Mouse (Mus musculus): ENCODE data around the gene Satb2. TPM values are rescaled to one million over a fixed set of nuclear protein-coding genes. Genes with fewer than 3 reads are reported as not detected.
"Not testable (repeated sequence)": the region's sequence is repeated elsewhere in the genome, so short reads cannot be mapped to it uniquely, and the experiment has no call there.

Satb2 gene
- total RNA-seq, 2 experiments from 2014 or later, result 14.1 to 16.9 TPM

DNA sequence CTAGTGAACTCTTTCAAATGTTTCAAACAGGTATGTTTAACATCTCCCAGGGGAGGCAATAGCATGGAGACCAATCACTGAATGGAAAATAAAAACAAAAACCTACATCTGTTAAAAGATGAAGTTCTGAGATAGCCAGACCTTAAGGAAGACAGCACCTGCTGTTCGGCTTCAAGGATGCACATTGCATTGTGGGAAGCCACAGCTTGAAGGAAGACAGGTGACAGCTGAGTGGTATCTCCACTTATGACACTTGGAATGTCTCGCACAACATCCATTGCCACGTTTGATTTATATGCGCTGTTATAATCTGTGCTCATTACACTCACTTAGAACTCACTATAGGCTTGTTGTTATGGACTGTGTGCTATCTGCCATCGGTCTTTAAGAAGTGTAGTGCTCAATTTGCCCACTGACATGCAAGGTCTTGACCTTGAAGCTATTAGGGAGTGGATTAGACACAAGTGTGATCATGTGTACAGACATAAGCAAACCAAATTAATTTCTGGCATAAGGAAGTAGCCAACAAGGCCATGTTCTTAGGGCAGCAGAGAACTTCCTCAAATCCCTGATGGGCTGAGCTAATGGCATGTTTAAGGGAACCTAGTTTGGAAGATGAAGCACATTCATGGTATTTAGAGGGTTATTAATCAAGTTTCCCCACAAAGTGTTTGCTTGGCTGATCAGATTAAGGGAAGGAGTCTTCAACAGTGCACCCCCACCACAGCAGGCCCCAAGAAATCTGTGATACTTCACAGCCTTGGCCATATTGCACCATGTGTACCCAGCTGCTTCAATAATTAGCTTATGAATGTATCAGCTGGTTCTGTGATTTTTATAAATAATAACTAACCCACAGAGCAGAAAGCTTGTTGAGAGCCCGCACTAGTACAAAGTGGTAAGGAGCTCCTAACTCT is 144.2 kb downstream of the Satb2 start:
- DNase-seq (ENCODE audit: low spot score in 2 of 2), result peak in 1 of 2 experiments; percentile 31
- peak overlapping the region; percentile 46 for H3K27ac ChIP-seq
- no peak for TF ChIP-seq CTCF (conservative IDR thresholded peaks at IDR 0.05)
- H3K4me3 ChIP-seq, result no peak overlapping the region

DNA sequence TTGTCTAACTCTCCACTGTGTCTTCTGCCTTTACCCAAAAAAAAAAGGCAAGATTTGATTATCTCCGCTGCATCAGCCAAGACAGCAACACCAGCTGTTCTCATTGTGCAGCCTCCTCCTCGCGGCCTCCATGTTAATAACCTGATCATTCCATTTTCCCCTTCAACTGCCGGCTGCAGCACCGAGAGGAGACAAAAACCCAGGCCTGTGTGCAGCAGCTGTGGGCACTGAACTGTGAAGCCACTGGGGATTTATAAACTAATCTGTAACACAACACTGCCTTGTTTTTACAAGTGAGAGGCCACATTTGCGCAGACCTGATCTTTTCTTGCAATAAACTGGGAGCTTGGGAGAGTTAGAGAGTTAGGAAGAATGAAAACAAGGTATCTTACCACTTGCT is 145.1 kb downstream of the Satb2 start:
- no peak for DNase-seq (ENCODE audit: low spot score in 2 of 2)
- H3K27ac ChIP-seq, result 0 out of 2 replicates have a peak overlapping the region, but pooled peaks have one; percentile 12

DNA sequence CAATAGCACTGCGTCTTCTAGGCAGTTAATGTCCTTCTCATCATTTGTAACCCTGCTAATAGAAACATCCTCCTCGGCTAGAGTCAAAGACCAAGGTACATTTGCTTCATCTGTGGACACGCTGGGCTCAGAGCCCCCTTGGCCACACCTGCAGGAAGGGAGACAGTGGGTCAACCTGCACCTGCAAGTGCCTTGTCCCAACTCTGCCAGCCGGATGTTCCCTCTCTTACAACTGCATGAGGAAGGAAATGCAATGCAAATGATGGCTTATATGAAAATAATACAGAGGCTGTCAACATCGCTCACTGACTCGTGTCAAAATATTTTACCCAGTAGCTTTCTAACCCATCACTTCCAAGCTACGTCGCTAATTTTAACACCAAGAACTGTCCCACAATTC is 145.7 kb downstream of the Satb2 start:
- no peak overlapping the region for H3K27ac ChIP-seq
- no peak overlapping the region for H3K4me3 ChIP-seq
- TF ChIP-seq CTCF (conservative IDR thresholded peaks at IDR 0.05), result no peak
- DNase-seq (ENCODE audit: low spot score in 2 of 2), result no peak

More for the DNA sequence above, 145.1 kb downstream of the Satb2 start:
- no peak overlapping the region for H3K4me3 ChIP-seq
- no peak for TF ChIP-seq CTCF (conservative IDR thresholded peaks at IDR 0.05)

DNA sequence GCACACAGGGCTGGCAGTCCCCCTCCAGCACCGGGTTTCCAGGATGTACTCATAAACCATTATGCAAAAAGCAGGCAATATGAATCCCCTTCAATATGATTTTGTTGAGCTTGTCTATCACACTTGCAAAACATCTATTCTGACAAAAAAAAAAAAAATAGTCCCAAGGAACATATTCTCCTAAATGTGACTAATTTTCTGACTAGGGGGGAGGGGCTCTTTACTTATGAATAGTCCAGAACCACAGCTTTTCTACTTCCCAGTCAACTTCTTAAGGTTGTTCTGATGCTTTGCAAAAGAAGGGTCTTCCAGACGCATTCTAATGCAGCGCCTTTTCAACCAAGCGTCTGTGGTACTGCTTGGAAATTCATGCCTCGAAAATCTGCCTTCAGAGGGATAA is 155.7 kb downstream of the Satb2 start:
- Histone ChIP-seq H3K27ac (no peak overlapping the region), H3K4me3 (no peak overlapping the region)
- no peak for TF ChIP-seq CTCF (conservative IDR thresholded peaks at IDR 0.05)
- no peak for DNase-seq (ENCODE audit: low spot score in 2 of 2)

DNA sequence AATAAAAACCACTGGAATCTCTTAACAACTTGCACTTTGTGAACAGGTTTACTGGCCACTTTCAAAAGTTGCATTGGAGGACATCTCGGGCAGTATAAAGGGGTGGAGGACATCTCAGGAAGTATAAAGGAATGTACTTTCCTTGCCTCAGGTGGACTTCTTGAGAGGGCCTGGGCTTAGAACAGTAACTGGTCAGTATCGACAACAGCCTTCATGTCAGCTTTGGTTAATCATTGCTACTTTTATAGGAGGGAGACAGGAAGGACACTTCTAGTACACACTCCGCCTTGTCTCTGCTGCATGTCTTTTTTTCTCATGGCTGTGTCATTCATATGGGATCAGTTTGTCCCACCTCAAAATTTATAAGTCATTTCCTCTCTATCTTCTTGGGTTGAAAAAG is 156.4 kb downstream of the Satb2 start:
- no peak for TF ChIP-seq CTCF (conservative IDR thresholded peaks at IDR 0.05)
- Histone ChIP-seq H3K27ac (no peak overlapping the region), H3K4me3 (no peak overlapping the region)
- DNase-seq (ENCODE audit: low spot score in 2 of 2), result no peak

DNA sequence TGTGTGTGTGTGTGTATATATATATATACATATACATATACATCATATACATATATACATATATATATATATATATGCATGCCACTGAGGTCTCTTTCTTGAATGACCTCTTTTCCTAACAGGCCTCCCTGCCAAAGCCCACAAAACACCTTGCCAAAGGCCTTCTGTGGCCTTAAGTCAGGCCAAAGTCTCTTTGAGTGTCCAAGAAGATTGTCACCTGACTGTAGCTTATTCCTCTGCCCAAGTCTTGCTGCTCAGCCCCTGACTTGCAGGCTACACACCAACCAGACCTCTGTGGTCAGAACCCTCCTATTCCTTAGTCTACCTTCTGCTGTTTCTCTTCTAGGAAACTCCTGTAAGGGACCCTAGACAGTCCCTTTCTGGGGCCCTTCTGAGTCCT is 164.9 kb downstream of the Satb2 start:
- no peak overlapping the region for H3K4me3 ChIP-seq
- no peak for DNase-seq (ENCODE audit: low spot score in 2 of 2)
- TF ChIP-seq CTCF (conservative IDR thresholded peaks at IDR 0.05), result no peak
- H3K27ac ChIP-seq, result no peak overlapping the region

DNA sequence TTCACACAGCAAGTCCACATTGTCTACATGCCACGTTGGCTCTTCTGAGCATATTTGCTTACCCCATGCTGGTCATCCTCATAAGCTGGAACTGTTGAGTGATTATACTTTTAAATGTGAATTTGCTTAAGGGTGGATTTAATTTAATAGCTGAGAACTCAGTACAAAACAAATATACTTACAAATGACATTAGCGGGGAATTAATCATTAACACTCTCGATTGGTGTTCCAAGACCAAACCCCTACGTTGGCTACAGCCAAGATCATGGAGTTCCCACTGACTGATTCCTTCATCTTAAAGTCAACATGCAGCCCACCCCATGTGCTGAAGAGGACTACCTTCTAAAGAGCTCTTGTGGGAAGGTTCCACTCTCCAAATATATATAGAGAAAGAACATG is 165.5 kb downstream of the Satb2 start:
- DNase-seq (ENCODE audit: low spot score in 2 of 2), result no peak
- Histone ChIP-seq H3K4me3 (no peak overlapping the region), H3K27ac (no peak overlapping the region)
- TF ChIP-seq CTCF (conservative IDR thresholded peaks at IDR 0.05), result no peak

DNA sequence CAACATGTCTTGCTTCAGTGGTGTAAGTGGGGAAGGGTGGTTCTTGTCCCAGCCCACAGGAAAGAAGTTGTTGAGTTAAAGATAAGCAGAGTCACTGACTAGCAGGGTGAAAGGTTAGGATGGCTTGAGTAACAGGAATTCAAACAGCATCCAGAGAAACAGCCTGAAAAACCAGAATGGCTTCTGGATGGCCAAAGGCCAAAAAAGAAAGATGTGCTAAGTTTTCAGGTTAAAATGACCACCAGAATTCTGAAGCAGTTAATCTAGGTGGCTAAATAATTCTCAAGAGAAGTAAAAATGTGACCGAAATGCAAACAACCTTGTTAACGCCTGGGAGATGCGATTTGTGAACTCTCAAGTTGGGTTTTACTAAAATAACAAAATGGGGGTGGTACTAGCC is 167.0 kb downstream of the Satb2 start:
- no peak overlapping the region for H3K4me3 ChIP-seq
- TF ChIP-seq CTCF (conservative IDR thresholded peaks at IDR 0.05), result no peak
- no peak for DNase-seq (ENCODE audit: low spot score in 2 of 2)
- H3K27ac ChIP-seq, result no peak overlapping the region

DNA sequence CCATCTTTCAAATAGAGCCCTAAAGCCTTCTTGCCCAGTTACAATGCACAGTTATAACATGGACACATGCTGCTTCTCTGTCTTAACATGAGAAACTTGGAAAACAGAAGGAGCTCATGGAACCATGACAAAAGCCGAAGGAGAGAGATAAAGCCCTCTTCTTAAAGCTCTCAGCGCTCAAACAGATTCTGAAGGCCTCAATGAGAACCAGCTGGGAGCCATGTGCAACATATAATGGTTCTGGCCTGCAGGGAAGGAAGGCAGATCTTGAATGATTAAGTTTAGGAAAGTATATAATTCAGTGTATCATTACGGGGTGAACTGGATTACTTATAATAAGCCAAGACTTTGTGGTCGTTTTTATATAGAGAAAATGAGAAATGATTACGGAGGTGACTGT is 172.4 kb downstream of the Satb2 start:
- DNase-seq (ENCODE audit: low spot score in 2 of 2), result no peak
- Histone ChIP-seq H3K4me3 (no peak overlapping the region), H3K27ac (no peak overlapping the region)
- no peak for TF ChIP-seq CTCF (conservative IDR thresholded peaks at IDR 0.05)

DNA sequence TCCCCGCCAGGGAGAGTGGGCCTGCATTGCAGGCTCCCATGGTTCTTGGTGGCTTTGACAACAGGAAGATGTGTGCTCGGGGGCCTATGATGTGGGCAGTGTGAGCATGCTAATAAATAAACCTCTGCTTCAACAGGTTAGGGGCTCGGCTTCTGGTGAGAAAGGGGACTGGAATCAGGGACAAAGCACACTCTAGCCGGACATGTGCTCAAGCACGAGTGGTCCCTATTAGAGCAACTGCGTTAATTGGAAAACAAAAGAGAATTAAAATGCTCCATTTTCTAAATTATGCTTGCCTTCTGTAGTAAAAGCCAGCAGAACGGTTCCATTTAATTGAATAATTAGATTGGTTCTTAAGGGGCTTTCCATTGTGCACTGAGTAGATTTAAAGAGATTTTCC is 177.8 kb downstream of the Satb2 start:
- TF ChIP-seq CTCF (conservative IDR thresholded peaks at IDR 0.05), result no peak
- no peak for DNase-seq (ENCODE audit: low spot score in 2 of 2)
- H3K27ac ChIP-seq, result no peak overlapping the region
- no peak overlapping the region for H3K4me3 ChIP-seq

DNA sequence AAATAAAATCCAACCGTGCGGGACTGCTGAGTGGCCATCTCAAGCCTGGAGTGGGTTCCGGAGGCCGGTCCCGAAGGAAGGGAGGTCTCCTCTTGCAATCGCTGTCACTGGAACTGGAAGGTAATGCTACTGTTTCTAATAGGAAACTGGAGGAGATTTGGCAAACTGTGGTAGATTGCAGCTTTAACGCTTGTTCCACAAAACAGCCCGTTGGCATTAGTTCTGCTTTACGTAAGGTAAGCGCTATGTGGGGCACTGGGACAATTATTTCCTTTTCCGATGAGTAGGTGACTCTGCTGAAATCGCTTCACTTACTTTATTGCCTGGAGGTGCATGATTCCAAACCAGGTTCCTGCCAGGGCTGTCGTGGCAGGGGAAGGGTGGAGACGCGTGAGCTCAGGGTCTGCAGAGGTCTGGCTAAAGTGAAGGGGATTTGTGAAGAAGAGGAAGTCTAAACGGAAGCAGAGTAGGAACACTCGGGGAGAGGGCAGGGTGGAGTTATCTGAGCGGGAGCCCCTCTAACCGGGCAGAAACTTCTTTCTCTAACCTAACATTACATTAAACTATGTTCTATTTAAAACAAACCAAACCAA is 183.3 kb downstream of the Satb2 start:
- TF ChIP-seq CTCF (conservative IDR thresholded peaks at IDR 0.05), result no peak
- H3K4me3 ChIP-seq, result no peak overlapping the region
- no peak overlapping the region for H3K27ac ChIP-seq
- DNase-seq (ENCODE audit: low spot score in 2 of 2), result no peak

DNA sequence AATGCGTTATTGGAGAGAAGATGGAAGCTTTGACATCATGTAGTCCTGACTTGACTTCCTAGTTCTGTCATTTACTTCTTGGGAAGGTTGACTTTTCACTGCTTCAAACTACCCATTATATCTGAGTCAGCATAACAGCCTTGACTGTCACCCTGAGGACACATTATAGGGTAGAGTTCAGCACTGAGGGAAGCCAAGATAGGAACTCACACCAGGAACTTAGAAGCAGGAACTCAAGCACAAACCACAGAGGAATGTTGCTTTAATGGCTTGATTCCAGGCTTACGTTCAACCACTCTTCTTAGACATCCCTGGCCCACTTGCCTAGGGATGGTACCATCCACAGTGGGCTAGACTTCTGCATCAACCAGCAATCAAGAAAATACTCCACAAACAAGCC is 188.8 kb downstream of the Satb2 start:
- H3K27ac ChIP-seq, result no peak overlapping the region
- H3K4me3 ChIP-seq, result no peak overlapping the region
- TF ChIP-seq CTCF (conservative IDR thresholded peaks at IDR 0.05), result no peak
- DNase-seq (ENCODE audit: low spot score in 2 of 2), result no peak

DNA sequence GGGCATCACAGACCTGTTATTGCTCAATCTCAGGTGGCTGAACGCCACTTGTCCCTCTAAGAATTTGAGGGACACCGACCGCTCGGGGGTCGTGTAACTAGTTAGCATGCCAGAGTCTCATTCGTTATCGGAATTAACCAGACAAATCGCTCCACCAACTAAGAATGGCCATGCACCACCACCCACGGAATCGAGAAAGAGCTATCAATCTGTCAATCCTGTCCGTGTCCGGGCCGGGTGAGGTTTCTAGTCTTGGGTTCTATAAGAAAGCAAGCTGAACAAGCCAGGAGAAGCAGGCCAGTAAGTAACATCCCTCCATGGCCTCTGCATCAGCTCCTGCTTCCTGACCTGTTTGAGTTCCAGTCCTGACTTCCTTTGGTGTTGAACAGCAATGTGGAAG is 196.3 kb downstream of the Satb2 start:
- H3K4me3 ChIP-seq; H3K27ac ChIP-seq; DNase-seq (ENCODE audit: low spot score in 2 of 2): not testable (repeated sequence)

DNA sequence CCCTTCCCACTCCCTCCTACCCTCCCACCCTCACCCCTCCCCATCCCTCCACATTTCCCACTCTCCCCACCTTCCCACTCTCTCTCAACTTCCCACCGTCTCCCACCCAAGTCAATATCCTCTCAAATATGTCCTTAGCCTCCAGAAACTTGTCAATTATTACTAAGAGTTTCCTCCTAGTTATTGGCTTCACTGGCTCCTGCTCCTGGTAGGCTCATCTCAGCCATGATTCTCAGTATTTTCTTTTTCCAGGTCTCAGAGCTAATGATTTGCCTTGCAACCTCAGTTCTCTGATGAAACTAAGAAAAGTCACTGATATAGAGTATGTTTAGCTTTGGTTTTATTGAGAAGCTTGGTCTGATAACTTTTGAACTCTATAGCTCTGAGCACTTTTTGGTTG is 214.2 kb downstream of the Satb2 start:
- no peak overlapping the region for H3K27ac ChIP-seq
- TF ChIP-seq CTCF (conservative IDR thresholded peaks at IDR 0.05), result no peak
- no peak overlapping the region for H3K4me3 ChIP-seq
- no peak for DNase-seq (ENCODE audit: low spot score in 2 of 2)

All from layer of hippocampus, adult 2 months (tissue).